Mouse (Mus musculus) limb, embryonic 13.5 days (tissue): ENCODE measurements around the gene Gm3839. TPM values are rescaled to one million over a fixed set of nuclear protein-coding genes. Genes with fewer than 3 reads are reported as not detected.

Experiments used
- microRNA-seq: library from miRNA; unstranded; fragments of <30 nt; microRNA quantifications from one replicate; pipeline ENCODE4, GENCODE M21; 2016
- polyA plus RNA-seq: library from polyadenylated mRNA; unstranded; fragments of >200 nt; fragmentation: Nextera tagmentation; extraction: Ambion mirVana; gene quantifications from 2 replicates; pipeline ENCODE4 v1.2.1, GENCODE M21; 2015

Gm3839 gene
- polyA plus RNA-seq, 1 experiment from 2014 or later: 1.2 TPM

Small RNA genes within 50 kb of the gene (microRNA-seq; reads per million reads assigned to microRNA genes)
- not detected for gene Mir5124b

Other genes starting within 250 kb of the Gm3839 start
- 6.3 TPM in 2 replicates for gene Fhit, start 194.7 kb downstream of the Gm3839 start, polyA plus RNA-seq
- gene Ptprg, start 196.8 kb upstream of the Gm3839 start, polyA plus RNA-seq: 36.0 and 38.4 TPM in 2 replicates